Mouse (Mus musculus): ENCODE measurements around the gene Zfp605.

GRCm38 (mm10) chr5:110103901-110104615 is 5.8 kb upstream of the Zfp605 start:
- TF ChIP-seq CTCF (IDR thresholded peaks at IDR 0.05; ENCODE audit: borderline replicate concordance, extremely low read depth, insufficient read depth, insufficient read length), result no peak
- TF ChIP-seq POLR2A (IDR thresholded peaks at IDR 0.05; ENCODE audit: borderline replicate concordance, extremely low read depth, insufficient read depth, insufficient read length, poor library complexity, severe bottlenecking), result no peak

All from brain, embryonic 14.5 days (tissue).